Mouse (Mus musculus) cerebellum, adult 8-10 months (tissue): ENCODE results near the gene Smyd1.
"Not testable (repeated sequence)": the region's sequence is repeated elsewhere in the genome, so short reads cannot be mapped to it uniquely, and the experiment has no call there.

Source experiments
- DNase-seq: peaks from one replicate; pipeline ENCODE4 v3.0.0; 2022

The Smyd1 gene

DNA sequence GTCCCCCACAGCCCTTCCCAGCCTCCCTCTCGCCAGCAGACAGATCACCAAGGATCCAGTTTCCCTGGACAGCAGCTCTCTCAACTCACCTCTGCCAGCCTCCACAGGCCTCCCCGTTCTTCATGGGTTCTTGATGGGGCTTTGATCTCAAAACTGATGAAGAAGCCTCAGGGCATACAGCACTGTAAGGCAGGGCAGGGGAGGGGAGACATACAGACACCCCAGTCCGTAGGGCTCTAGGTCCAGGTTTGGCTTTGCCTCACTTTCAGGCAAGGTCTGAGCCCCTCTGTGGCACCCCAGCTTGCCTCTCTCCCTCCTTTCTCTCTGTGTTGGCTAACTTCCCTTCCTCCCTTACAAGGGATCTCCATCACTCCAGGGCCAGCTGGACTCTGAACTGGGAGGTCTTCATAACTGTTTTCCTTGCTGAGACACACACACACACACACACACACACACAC is at the start of gene Smyd1:
TSS of gene Smyd1 (minus strand) at position 408 of the 458 bp plus-strand sequence.
- no peak for DNase-seq

DNA sequence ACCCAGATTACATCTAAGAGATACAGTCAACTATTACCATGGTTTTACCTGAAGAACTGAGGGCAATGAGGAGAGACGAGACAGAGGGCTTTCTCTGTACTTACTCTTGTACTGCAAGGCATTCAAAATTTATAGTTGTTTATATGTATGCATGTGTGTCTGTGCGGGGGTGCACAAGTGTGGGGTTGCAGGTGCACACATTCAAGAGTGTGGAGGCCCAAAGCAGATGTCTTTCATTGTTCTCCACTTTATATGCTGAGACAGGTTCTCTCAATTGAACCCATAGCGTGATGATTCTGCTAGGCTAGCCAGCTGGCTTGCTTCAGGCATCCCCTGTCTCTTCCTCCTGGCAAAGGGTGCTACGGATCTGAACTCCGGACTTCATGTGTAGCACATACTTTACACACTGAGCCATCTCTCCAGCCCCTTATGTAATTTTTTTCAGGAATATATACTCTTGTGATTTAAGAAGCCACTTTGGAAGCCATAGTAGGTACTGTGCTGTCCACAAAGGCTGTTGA is 49.1 kb upstream of the Smyd1 start:
- DNase-seq = no peak

DNA sequence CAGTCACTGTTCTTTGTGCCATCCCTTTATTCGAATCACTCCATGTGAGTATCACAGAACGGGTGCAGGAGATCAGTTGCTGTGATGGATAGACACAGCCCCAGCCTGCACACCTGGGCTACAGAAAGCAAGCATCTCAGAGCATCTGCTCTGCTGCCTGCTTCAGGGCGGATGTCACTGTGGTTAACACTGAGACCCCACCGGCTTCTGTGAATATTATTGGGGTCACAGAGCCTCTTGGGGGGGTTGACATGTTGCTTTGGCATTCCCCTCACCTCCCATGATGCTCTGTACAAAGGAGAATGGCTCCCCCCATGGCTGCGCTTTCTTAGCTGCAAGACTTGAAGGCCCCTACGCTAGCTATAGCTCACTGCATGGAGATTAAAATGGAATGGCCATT is 47.4 kb upstream of the Smyd1 start:
- no peak for DNase-seq

DNA sequence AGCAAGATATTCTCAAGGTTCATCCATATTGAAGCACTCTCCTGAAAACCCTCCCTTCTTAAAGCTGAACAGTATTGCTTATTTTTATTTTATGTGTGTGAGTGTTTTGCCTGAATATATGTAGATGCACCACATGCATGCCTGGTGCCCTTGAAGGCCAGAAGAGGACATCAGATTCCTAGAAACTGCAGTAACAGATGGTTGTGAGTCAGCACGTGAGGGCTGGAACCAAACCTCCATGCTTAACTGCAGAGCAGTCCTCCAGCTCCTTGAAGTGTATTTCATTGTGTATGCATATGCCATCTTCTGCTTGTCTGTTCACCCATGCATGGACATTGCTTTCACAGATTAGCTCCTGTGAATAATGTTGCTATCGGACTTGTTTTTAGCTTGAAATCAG is 42.0 kb upstream of the Smyd1 start:
- DNase-seq = no peak

DNA sequence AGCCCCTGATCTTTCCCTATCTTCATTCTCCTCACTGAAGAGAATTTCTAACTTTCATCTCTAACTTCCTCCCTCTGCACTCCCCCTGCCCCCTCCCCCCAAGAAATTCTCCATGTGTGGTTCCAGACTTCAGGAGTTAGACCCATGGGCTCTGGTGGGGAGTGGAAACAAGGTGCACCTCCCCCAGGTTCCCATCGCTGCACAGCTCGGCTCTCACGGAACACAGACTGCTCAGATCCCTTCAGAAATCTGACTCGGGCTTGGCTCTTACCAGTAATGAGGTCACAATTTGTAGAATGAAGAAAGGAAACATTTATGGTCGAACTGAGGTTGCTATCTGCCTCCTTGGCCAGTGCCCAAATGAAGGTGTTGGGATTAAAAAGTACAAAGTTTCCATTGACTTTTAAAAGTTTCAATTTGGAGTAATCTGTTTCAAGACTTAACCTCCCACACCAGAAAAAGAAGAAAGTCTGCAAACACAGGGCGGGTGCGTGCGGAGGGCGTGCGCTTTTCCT is 39.2 kb upstream of the Smyd1 start:
- no peak for DNase-seq

DNA sequence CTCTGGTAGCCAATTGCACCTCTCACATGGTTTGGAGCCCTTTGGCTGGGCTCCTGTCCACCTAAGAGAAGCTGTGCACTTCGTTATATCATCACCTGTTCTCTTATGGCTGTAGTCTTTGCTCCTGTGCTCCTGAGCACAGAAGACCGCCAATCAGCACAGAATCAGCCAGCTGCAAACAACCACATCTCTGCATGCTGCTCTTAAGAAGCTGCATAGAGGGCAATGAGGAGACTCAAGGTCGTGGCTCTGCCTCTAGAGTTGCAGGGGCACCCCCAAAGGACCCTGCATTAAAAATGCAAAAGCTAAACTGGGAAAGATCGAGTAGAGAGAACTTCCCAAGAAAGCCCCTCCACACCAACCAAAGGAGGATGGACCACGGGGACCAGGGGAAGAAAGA is 38.7 kb upstream of the Smyd1 start:
- no peak for DNase-seq

DNA sequence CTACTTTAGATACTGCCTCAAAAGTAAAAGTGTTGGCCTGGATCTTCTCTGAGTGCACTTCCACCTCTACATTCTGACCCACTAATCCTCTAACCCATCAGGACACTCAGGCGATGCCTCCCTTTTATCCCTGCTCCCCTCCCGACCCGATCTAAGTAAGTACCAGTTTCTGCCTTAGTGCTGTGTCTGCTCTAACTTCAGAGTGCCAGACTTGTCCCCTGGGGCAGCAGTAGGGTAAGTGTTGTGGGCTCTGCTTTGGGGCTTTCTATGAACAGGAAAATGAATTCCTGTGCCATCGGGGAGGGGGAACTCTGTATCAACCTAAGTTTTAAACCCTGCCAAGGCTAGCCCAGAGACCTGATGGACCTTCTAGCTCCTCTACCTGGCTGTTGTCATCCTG is 38.2 kb upstream of the Smyd1 start:
- DNase-seq = no peak

DNA sequence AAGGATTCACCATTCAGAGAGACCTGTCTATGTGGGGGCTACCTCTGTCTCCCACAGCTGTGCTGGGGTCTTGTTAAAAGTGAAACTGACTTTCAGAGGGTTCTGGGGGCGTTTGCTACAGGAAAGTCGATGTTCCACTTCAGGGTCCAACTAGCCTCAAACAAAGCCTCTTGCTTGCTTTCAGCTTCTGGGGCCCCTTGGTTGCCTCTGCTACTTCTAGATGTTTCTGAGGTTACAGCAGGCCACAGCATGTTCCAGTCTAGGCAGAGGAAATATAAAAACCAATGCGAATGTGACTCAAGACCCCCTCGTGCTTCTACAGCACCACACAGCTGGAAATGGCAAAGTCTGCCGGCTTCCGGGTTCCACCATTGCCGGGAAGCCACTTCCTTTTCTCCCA is 35.5 kb upstream of the Smyd1 start:
- no peak for DNase-seq

DNA sequence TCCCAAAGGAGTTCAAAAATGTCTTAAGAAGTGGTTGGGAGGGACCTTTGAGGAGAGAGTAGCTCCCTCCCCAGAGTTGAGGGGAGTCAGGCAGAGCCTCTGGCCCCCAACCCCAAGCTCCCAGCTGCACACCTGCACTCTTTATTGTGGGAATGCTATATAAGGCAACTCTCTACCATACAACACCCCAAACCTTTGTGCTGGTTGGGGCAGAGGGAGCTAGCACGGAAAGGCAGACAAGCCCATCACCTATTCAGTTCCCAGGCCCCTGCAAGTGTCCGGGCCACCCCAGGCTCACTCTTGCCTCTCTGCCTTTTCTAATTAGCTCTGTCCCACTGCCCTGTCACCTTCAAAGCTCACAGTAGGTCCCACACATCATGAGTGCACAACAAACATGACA is 31.7 kb upstream of the Smyd1 start:
- no peak for DNase-seq

DNA sequence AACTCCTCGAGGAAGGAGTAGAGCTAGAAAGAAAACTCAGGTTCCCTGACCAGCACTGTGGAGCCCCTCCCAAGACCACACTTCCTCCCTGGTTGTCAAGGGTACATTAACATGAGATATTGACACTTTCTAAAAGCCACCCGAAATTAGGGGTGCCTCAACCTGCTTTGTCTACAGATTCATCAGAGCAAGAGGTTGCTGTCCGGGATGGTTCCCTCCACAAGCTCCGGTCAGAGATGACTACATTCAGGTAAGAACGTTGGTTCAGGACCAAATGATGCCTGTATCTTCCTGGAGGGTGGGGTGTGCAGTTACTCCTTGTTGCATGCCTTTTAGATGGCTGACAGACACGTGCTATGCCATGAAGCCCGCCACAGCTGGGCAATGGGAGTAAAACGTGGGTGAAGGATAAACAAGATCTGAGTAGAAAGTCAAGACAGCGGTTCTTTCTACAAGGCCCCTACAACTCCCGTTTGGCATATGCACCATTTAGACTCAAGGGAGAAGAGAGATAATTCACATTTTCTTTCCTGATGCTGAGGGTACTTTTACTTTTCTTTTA is 30.9 kb upstream of the Smyd1 start:
- no peak for DNase-seq

DNA sequence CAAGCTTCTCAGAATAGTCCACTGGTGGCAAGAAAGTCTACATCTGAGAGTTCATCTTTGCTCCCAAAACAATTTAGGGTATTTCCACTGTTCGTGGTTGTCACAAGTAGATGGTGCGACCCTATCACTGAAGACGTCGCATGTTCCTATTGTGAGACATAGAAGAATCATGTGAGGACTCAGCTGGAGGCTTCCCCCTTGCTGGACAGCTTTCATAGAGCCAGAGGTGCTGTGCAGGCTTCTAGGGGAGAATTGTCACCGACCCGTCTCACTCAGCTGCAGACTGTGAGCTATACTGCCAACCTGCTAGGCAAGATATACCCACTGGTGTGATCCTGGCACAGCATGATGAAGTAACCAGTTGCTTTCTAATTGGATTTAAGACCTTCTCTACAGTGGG is 30.2 kb upstream of the Smyd1 start:
- DNase-seq = no peak

DNA sequence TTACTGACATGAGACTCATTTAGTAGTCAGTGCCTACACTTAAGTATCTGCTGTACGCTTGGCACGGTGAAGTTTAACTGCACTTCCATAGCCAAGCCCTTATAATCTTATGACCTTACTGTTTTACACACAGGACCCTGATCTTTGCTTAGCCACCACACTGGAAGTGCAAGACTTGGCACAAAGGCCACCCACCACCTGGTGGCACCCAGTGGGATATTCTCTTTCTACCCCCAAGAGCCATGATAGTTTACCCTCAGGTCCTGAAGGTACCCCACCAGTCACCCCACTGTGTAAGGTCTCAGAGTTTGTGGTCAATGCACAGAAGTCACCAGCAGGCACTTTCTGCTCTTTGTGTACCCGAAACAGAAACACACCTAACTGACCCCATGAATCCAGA is 29.2 kb upstream of the Smyd1 start:
- no peak for DNase-seq

DNA sequence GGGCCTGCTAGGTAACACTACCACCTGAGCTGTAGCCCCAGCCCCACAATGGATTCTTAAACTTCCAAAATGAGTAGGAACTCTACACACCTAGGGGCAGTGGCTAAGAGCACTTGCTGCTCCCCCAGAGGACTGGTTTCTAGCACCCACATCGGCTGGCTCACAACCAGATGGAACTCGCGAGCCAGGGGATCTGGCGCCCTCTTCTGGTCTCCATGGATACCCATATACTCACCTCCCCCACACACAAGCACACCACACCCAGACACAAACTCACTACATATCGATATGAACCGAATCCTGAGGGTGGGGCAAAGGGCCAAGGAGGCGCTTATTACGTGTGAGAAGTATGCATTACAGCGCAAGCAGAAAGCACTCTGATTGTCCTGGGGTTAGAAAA is 26.0 kb upstream of the Smyd1 start:
- DNase-seq = no peak

DNA sequence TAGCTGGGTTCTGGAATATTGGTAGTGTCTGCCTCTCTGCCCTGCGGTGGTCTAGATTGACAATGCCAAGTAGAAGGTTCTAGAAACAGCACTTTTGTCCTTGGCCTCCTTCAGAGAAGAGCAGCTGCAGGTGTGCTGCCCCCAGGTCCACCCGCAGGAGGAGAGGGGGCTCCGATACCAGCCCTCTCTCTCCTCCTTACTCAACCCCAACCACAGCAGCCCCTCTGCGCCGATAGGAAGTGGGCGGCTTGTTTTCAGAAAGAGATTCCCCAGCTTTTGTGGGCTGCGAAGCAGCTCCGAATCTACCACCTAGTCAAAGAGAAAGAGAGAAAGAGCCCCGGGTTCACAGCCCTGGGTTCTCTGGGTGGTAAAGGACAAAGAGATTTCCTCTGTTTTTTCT is 19.1 kb upstream of the Smyd1 start:
- no peak for DNase-seq

DNA sequence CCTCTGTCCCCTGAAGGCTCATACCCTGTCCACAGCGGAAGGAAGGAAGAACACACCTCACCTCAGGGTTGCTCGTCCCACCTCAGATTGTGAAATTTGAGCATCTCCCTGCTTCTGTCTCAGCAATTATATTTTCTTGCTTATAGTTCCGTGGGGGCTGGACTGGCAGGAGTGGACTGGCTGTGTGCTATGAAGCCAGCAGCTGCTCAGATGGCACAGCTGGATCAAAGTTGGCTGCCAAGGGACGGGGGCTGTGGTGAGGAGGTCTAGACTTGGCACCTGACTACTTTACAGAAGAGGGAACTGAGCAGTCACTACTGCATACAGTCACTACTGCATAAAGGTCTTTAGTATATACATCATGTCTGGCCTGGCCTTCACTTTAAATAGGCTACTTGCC is 17.3 kb upstream of the Smyd1 start:
- no peak for DNase-seq

DNA sequence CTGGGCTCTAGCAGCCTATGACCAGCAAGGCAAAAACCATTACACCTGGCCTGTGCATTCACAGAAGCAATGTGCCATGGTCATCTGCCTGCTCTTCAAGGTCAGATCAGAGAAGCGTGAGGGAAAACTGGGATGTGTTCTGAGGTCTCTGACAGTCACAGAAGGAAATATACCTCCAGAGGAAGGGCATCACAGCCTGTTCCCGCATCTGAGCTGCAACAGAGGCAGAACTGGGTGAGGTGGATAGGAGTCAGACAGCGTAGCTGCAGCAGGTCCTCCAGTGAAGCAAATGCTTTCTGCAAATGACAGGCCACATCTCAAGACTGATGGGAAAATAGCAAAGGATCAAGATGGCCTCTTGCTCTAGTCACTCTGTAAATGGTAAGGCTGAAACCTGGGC is 16.9 kb upstream of the Smyd1 start:
- DNase-seq = no peak

DNA sequence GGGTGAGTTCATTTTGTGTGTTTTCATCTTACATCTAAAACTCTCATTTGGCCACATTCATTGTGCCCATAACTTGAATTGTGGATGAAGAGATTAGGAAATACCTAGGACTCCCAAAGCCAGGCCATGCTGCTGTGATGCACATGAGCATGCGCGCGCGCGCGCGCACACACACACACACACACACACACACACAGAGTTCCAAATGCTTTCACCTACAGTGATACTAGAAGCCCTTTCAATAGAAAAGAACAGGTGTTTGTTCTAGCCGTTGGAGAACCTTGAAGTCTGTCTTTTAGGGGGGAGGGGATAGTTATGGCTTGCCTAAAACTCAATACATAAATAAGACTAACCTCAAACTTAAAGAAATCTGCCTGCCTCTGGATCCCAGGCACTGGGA is 15.6 kb upstream of the Smyd1 start:
- no peak for DNase-seq

DNA sequence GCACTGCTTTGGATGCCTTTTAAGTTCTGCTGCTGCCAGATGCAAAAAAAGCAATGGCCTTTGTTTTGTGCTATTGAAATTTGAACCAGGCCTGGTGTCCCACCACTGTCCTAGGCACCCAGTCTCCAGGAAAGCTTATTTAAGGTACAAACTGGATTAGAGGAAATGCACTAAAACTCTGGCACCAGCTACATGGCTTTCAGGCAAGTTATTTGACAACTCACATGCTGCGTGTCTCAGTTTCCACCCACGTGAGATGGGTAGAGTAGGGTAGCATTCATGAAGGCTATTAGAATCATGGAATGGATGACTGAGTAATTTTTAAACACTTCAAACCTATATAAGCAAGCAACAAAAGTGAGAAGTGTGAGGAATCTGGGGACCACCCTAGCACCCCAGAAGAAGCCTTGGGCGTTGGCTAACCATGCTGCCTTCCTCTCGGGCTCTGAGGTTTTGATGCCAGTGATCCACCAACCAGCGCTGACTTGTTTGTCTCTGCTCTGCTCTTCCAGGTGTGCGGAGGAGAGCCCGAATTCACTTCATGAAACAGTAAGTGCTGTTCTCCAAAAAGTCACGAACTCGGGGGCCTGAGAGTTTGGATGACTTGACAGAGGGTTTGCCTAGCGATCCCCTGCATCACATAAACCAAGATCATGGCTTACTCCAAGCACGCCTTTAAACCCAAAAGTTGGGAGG is 11.7 kb upstream of the Smyd1 start:
- DNase-seq = no peak

DNA sequence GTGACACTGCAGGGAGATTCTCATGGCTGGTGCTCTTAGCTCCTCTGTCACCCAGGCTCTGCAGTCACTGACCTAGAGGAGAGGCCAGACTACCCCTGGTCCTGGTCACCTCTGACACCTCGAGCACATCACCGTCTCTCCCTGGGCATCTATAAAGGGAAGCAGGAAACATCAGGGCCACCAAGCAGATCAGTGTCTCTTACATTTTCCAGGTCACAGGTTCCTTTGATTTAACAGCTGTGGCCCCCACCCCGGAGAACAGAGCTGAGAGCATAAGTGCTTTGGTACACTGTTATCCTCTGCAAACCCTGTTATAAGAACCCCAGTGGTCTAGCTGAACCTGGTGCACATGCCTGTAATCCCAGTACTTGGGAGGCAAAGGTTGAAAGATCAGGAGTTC is 11.0 kb upstream of the Smyd1 start:
- DNase-seq = no peak

DNA sequence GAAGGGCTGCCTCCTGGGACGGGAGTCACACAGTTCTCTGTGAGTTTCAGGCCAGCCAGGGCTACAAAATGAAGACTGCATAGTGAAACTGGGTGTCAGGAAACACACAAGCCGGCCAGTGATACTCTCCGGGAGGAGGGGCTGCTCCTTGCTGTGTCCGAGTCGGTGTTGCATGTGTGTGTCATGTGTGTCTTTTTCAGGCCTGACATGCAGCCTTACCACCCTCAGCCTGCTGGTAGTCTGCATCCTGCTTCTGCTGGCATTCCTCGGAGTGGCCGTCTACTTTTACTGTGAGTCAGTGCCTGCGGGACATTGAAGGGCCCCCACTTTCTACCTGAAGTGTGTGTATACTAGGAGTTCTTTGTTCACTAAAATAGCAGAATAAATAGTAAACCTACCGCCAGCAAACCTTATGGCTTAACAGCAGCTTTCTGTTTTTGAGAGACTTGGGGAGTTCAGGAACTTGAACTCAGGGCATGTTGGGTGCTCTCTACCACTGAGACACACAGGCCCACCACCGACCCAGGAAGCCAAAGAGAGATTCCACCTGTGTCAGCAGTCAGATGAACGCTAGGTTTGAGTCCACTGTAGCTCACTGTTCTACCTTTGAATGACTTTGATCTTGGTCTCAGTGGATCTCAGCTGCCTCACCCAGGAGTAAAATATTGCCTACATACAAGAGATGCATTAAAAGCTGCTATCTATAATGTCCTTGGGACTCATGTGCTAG is 10.4 kb upstream of the Smyd1 start:
- DNase-seq = no peak

DNA sequence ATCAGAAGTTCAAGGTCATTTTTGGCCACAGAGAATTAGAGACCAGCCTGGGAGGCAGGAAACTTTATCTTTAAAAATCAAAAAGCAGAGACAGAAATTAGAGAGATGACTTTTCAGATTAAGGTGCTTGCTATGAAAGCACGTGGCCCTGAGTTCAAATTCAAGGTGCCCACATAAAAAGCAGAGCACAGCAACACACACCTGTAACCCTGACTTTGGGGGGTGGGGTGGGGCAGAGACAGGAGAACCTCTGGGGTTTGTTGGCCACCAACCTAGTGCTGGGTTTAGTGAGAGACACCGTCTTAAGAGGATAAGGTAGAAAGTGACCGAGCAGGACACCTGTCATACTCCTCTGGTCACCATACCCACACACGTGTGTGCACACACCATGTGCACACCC is 9.5 kb upstream of the Smyd1 start:
- DNase-seq = not testable (repeated sequence)

DNA sequence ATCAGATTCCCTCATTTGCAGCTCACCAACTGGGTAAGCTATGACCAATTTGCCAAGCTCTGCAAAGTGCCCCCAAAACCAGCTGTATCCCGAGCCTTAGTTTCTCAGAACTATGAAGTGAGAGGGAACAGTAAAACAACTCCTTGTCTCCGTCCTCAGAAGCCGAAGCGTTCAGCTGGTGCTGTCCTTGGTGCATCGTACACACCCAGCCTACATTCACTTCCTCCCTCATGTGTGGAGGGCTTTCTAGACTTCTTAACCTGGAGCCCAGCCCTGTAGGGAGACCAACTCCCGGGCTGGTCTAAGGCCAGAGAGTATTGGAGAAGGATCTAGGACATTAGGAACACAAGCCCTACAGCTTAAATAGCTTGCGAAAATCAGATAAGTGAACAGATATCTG is 8.5 kb upstream of the Smyd1 start:
- no peak for DNase-seq

DNA sequence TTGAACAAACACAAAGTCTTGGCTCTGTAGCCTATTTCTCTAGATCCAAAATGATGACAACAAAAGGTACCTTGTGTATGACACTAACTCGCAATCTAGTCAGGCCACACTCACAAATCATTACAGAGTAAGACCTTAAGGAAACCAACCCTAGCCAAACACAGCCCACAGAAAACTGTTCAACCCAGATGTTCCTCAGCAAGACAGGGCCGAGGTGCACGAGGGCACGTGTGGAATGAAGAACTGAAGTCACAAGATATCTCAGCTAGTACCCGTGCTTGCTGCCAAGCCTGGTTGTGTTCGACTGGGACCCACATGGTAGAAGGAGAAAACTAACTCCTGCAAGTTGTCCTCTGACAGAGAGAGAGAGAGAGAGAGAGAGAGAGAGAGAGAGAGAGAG is 7.8 kb upstream of the Smyd1 start:
- DNase-seq = no peak

DNA sequence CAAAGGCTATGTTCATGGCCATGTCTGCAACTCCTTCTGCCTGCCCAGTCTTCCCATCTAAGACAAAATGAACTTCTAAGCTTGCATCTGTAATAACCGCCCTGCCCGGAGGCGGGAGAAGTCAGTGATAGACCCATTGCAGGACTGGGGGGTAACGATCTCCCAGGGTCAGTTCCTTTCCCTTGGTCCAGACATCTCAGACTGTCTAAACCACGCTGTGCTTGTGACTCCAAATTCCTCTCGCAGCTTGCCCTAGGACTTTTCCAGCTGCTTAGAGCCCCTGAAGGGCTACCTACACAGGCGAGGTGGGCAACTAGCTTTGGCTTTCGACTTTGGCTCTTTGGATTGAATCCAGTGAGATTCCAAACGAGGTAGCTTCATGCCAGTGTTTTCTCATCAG is 2.8 kb upstream of the Smyd1 start:
- DNase-seq = no peak
